Mouse (Mus musculus) frontal cortex, postnatal 36 days (tissue): Measurements from ENCODE around the gene Suv39h1.
"Not testable (repeated sequence)": the region's sequence is repeated elsewhere in the genome, so short reads cannot be mapped to it uniquely, and the experiment has no call there.

Experiments
- DNase-seq, 2 experiments: peaks; one replicate each; pipeline ENCODE4 v3.0.0; 2022; ENCODE audit warnings: low spot score in 2 of 2

The Suv39h1 gene

DNA sequence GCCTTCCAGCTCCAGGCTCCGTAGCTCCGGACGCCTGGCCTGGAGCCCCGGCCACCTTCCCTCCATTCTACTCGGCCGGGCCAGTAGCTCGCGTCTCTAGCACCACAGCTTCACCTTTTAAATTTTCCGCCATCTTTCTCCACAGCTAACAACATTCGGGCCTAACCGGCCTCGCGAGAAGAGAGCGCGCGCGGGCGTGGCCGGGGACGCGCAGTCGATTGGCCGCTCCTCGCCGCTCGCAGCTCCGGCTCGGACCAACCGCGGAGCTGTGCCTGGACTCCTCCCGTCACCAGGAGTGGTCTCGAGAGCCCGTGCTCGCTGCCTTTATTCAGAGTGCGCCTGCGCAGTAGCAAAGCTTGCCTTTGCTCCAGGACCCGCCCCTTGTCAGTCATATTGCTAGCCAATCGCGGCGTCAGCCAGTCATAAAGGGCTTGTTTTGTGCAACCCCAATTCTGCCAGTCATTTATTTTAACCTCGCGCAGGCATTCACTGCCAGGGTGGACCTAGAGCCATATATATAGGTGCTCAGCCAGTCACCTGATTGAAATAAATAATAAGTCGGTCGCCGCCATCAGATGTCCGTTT is at the start of gene Suv39h1:
Gene Suv39h1, minus strand, starts transcription at position 331 of the 585 bp plus-strand sequence.
- DNase-seq: peak; percentile 92 to 94

DNA sequence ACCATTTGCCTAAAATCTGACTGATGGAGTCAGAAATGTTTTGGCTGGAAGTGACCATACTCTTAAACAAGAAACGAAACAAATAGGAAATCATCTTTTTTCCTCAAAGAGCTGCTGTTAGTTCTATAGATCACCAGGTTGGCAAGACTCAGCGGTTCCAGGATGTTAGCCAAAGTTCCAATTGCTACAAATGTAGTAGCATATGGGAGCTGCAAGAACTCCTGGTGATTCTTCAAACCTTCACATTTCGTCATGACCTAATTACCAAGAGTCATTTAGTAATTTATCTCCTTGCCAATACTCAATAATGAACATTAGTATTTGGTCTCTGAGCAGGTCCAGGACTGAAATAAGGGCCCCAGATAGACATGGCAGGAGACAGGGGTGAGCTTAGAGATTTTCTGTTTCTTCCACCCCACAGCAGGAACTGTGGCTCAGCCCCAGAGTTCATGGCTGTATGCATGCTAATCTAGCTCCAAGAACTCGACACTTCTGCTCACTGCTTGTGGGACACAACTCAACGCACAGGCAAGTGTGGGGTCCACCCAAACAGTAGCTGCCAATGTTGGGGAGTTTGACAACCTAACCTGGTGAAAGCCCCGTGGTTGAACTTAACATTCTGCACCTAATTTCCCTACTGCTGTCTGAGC is 49.4 kb upstream of the Suv39h1 start:
- no peak for DNase-seq

DNA sequence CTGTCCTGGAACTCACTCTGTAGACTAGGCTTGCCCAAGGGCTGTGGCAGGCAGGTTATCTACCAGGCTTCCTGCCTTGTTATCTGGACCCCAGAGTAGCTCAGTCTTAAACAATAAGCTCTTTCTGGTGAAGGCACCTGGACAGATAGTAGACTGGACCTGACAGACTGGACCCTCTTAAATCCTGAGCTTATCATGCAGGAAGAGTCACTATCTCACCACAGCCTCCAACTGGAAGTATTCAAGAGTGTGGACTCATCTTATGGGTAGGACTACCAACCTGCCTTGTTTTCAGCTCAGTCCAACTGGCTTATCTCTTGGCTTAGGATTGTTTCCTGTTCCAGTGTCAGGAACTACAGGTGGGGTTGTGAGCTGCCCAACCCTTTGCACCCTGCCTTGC is 42.7 kb upstream of the Suv39h1 start:
- DNase-seq: no peak

DNA sequence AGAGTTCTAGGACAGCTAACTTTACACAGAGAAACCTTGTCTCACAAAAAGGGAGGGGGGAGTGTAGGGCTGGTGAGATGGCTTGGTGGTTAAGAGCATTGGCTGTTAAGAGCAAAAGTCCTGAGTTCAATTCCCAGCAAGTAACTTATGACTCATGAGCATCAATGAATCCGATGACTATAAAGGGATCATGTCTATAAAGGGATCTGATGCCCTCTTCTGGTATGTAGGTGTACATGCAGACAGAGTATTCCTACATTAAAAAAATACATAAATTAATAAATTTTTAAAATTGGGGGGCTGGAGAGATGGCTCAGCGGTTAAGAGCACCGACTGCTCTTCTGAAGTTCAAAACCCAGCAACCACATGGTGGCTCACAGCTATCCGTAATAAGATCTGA is 40.7 kb upstream of the Suv39h1 start:
- DNase-seq: no peak

DNA sequence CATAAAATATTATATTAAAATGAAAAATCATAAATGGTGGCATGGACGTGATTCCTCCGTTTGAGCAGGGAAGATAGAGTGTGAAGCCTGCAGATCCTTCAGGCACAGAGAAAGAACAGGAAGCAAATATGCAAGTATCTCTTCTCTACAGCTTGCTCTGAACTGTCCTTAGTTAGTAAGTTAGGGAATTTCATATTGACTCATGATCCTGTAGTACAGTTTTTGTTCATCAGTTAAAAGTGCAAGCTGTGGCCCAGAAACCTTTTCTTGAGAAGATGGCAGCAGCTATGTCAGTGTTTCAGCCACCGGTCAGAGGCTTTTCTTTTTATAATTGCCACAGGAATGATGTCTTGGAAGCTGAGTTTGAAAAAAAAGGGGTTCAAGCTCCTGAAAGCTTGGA is 30.5 kb upstream of the Suv39h1 start:
- no peak for DNase-seq

DNA sequence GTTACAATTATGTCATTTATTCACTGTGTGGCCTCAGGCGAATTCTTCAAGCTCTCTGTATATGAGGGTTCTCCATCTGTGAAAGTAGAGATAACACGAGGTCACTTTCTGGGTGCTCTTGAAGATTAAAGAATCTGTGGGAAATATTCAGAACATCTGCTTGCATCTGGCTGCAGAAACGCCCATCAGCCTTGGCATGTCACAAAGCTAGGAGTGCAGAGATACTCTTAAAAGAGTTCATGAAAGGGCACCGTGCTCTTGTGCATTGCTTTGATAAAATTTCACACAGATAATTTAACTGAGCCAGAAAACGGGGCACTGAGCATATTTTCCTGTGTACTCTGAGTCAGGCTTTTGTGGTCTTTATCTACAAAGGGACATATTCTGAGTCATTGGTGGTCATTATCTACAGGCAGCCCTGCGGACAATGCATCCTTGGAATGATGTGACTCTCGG is 27.7 kb upstream of the Suv39h1 start:
- no peak for DNase-seq

DNA sequence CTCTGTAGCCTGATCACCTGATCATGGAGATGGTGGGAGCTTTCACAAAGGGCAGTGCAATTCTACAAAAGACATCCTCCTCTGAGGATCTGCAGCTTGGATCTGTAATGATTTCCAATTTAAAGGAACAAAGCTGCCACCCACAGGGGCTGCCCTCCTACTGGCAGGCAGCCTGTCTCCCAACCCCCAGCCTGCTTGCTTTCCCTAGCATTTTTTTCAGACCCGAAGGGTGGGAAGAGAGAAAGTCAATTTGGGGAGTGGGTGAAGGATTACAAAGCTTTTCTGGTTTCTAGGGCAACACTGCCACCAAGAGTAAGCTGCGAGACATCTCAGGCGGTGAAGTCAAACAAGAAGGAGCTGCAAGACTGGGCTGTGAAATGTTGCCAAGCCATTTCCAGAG is 26.5 kb upstream of the Suv39h1 start:
- peak; percentile 32 to 59 for DNase-seq

DNA sequence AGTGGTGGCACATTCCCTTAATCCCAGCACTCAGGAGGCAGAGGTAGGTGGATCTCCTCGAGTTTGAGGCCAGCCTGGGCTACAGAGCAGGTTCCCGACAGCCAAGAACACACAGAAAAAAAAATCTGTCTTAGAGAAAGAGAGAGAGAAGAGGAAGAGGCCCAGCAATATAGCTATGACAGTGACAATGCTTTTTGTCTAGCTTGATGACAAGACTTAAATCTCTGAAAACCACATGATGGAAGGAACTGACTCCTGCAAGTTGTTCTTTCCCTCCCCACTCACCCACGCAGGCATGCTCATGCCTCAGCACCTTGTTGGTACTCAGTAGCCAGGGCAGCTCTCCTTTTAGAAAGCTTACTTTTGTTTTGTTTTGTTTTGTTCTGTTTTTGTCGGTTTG is 24.9 kb upstream of the Suv39h1 start:
- DNase-seq: no peak

DNA sequence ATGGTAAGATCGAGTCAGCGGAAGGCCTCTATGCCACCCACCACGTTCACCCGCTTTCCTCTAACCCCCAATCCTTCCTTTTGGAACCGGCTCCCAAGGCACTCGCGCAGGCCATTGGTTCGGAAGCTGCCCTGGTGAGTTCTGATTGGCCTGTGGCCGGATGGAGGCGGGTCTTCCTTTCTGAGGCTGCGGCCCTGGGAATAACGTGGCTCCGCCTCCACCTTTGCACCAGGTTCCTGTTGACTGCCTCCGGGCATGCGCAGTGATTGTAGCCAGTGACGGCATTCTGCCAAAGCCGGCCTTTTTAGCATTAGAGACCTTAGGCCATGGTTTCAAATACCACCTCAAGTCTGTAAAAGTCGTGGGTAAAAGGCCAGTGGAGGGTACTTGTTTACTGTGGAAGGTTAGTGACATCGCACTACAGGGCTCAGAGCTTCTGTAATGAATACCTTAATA is 22.3 kb upstream of the Suv39h1 start:
- DNase-seq: peak; percentile 93 to 97

DNA sequence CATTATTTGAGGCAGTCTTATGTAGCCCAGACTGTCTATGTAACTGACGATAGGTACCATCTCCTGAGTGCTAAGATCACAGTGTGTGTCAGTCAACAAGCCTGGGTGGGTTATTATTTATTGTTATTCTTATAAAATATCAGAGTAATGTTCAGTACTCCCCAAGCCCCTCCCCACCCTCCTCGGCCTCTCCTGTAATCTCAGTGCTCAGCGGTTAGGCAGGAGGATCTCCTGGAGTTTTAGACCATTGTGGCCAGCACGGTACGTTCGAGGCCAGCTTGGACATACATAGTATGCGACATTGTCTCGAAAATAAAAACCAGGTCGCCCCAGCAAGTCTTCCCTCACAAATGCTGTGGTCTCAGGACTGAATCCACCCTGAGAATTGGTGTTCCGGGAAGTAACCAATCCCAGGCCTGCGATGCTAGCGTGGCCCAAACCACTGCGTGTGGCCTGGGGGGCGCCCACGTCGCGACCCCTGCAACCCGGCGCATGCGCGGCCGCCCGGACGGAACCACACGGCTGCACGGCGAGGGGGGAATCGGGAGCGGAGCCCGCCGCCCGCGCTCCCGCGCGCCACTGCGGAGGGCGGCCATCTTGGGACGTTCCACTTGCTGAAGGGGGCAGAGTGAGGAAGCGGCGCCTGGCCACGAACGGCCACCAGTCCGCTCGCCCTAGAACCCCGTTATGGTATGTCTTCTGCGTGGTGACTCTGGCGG is 21.7 kb upstream of the Suv39h1 start:
- DNase-seq: peak; percentile 82 to 89

DNA sequence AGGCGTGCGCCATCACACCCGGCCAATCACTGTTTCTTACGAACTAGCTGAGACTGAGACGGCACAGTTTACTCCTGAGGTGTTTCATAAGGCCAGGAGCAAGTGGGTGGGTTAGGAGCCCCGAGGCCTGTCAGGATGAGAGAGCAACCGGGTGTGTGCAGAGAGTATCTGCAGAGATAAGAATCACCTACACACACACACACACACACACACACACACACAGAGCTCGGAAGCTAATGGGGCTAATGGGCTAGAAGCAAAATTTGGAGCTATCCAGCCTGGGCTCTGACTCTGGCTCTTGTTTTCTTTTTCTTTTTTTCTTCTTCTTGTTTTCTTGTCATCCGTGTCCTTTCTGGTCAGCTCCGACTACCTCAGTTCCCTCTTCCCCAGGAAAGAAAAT is 21.0 kb upstream of the Suv39h1 start:
- no peak for DNase-seq

DNA sequence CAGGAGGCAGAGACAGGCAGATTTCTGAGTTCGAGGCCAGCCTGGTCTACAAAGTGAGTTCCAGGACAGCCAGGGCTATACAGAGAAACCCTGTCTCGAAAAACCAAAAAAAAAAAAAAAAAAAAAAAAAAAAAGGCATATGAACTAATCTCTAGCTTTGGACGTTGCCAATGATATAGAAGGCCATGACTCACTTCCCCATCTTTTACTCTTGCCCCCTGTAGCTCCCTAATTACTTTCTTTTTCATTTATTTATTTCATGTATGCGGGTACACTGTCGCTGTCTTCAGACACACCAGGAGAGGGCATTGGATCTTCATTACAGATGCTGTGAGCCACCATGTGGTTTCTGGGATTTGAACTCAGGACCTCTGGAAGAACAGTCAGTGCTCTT is 16.4 kb upstream of the Suv39h1 start:
- not testable (repeated sequence) for DNase-seq

DNA sequence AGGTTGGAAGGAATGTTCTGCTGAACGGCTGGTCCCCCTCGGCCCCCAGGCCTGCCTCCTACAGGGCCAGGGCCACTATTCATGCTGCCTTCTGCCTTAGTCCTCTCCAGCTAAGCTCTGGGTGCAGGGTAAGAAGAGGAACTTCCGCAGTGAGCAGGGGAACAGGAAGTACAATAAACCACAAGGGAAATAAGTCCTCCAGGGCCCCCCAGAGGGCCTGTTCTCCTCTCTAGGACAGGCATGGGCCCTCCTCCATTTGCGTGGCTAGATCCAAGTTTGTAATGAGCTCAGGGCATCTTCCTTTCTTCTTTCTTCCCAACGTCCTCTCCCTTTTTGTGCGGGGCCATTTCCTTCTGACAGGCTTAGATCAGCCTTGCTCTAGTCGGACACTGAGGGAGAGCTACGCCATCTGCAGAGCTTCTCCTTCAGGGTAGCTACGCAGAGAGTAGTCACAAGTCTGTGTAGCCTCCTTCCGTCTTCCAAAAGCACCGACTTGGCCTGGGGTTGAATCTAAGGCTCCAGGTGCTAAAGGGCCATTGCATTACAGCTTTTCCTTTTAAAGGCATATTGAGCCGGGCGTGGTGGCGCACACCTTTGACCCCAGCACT is 15.9 kb upstream of the Suv39h1 start, which contains the start of gene Was:
Gene Was, minus strand, starts transcription at position 153 of the 608 bp plus-strand sequence.
- no peak for DNase-seq

DNA sequence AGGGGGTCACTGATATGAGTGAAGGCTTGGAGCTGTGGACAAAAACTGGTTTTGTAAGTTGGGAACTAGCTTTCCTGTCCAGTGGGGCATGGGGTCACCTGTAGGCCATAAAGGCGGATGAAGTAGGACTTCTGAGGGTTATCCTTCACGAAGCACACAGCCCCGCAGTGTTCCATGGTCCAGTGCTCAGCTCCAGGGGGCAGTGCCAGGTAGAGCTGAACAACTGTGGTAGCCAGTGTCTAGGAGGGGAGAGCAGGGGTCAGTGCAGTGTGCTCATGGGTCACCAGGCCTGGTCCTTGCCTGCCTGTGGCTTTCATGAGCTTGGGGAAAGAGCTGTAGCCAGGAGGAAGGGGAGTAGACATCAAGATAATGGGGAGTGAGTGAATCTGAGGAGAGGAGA is 15.2 kb upstream of the Suv39h1 start:
- no peak for DNase-seq

DNA sequence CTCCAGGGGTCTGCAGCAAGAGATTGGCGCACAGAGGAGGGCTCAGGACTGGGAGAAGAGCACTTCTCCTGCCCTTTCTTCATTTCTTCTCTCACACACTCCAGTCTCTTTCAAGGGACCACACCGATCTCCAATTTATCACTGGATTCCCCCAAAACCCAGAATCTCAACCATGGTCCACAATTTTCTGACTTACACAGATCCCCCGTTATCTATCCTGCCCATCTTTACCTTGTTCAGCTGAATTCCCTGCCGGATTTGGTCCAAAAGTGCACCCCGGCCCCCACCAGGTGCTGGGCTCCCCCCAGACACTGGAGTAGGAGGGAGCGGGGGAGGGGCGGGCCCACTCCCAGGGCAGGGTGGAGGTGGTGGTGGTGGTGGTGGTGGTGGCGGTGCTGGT is 11.1 kb upstream of the Suv39h1 start:
- DNase-seq: no peak

DNA sequence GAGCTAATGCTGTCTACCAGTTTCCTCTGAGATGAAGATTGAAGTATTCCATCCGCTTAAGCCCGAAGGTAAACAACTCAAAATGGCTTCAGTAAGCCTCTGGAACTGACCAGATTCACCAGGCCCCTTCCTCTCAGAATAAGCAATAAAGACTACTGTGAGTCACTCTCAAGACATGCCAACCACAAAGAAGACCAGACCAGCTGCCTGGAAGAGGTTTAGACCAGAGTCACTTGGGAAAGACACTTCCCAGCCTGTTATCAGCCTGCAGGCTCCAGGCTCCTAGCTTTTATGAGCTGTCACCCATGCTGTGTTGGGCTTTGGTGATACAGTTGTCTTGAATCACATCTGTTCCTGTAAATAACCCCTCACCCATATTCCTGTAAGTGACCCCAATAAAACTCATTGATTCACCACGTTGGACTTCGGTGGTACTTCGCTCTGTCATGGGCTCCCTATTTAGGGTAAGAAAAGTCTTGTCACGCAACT is 10.3 kb upstream of the Suv39h1 start:
- DNase-seq: no peak

DNA sequence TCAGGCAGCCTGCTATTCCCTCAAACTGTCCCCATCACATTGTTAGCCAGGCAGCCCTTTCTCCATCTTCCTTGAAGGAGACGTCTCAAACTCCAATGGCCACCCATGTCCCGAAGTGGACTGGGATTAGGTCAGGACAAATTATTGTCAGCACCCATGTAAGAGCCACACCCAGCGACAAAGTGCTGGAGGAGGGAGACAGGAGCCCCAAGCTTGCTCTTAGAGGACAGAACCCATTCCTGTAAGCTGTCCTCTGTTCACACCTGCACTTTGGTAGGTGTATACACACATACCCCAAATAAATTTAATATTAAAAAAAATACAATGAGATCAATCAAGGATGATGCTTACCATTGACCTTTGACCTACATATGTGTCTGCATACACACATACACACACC is 544 bp upstream of the Suv39h1 start:
- DNase-seq: no peak

DNA sequence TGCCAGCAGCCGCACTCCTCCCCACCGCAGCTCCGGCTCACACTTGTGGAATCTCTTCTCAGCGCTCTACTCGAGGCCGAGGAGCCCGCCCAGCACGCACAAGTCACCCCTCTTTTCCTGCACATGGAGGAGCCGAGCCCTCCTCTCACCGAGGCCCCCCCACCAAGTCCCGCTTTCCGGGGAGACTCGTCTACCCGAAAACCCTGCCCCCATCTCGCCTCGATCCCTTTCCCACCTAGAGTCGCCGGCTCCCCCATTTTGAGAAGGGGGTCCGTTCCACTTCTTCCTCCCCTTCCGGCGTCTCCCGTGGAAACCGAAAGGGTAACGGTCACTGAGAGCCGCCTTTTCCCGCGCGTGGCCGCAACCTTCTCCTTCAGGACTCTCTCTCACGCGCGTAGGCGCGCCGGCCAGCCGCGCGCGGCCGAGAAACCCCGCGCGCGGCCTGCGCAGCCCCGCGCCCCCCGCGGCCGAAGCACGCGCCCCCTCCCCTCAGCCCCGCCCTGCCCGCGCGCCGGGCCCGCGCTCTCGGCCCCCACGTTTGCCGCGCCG is 605 bp downstream of the Suv39h1 start:
- peak; percentile 2 for DNase-seq

DNA sequence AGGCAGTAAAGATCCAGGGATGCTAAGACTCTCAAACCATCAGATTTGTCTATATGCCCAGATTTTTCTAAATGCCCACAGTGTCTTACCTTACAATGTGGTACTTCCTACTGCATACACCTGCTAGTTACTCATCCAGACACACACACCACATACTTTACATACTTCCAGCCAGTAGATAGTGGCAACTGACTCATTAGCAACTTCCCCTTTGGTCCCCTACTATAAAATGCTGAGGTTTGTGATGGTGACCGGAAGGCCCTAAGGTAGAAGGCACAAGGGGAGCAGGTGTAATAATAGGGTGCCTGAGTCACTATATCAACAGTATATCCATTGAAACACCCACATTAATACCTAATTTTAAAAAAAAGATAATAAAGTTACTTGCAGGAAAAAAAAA is 5.4 kb downstream of the Suv39h1 start:
- no peak for DNase-seq

DNA sequence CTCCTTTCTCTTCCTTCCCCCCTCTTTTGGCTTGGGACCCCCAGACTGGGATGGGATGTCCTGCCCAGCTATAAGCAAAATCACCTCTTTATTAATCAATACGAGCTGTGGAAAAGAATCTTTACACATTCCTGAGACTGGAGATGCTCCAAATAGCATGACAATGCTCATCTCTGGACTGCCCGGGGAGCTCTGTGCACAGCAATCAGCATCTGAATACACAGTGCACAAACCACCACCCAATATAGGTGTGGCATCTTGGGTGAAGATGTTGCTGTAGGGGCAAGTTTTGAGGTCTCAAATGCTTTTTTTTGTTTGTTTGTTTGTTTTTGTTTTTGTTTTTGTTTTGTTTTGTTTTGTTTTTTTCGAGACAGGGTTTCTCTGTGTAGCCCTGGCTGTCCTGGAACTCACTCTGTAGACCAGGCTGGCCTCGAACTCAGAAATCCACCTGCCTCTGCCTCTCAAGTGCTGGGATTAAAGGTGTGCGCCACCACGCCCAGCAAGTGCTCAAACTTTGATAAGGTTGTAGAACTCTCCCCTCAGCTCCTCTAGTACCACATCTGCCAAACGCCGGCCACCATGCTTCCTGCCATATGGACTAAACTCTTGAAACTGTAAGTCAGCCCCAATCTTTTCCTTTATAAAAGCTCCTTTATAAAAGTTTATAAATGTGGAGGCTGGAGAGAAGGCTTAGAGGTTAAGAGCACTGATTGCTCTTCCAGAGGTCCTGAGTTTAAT is 23.3 kb downstream of the Suv39h1 start:
- DNase-seq: not testable (repeated sequence)

DNA sequence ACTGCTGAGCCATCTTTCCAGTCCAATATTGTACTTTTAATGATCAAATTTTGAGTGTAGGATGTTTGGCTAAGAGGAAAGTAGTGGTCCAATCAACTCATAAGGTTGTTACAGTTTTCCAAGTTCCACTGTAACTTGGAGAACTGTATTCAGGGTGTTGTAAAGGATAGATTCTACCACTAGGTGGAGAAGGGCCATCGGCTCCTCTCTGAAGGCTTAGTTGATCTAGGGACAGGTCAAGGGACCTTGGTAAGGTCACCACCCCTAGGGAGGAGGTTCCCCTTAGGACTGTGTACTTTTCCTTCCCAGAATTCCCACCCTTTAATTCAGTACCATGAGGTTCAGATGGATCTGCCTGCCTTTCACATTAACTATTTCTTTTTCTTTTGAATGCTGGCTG is 41.6 kb downstream of the Suv39h1 start:
- DNase-seq: no peak
